Mouse (Mus musculus): ENCODE data around the gene Tcf7. TPM values are rescaled to one million over a fixed set of nuclear protein-coding genes. Genes with fewer than 3 reads are reported as not detected.

Gene Tcf7
- polyA plus RNA-seq, 1 experiment from 2014 or later, result 9.5 TPM

GRCm38 (mm10) chr11:52253674-52254375, 29.0 kb downstream of the Tcf7 start:
- Histone ChIP-seq H3K27ac (ENCODE audit: low read depth) (peak overlapping the region; percentile 51), H3K9me3 (ENCODE audit: control insufficient read depth, low read length) (no peaks in the 10 kb centered on the region), H3K4me3 (ENCODE audit: low read depth, low read length) (no peak overlapping the region), H3K4me2 (ENCODE audit: low read length) (no peak overlapping the region), H3K36me3 (ENCODE audit: control insufficient read depth, insufficient read depth, low read length) (peaks cover 24% of the 10 kb centered on the region), H3K27me3 (replicated peaks; ENCODE audit: control insufficient read depth, insufficient read depth, low read length) (no peaks in the 10 kb centered on the region), H3K9ac (ENCODE audit: low read length) (no peak overlapping the region), H3K4me1 (replicated peaks; ENCODE audit: control insufficient read depth, insufficient read depth, low read length) (peaks cover 5% of the 10 kb centered on the region)
- no peak for DNase-seq (ENCODE audit: low spot score)
- 63% methylated on average over 11 of the region's 11 CpGs for WGBS
- ATAC-seq (replicated peaks; ENCODE audit: low FRiP score, low TSS enrichment, low read depth), result peak; percentile 61

GRCm38 (mm10) chr11:52252692-52253091, 30.1 kb downstream of the Tcf7 start:
- Histone ChIP-seq H3K4me2 (ENCODE audit: low read length) (no peak overlapping the region), H3K4me3 (ENCODE audit: low read depth, low read length) (no peak overlapping the region), H3K9ac (ENCODE audit: low read length) (no peak overlapping the region), H3K9me3 (ENCODE audit: control insufficient read depth, low read length) (no peaks in the 10 kb centered on the region), H3K36me3 (ENCODE audit: control insufficient read depth, insufficient read depth, low read length) (peaks cover 35% of the 10 kb centered on the region), H3K27ac (ENCODE audit: low read depth) (peak overlapping the region; percentile 60), H3K4me1 (replicated peaks; ENCODE audit: control insufficient read depth, insufficient read depth, low read length) (peaks cover 5% of the 10 kb centered on the region), H3K27me3 (replicated peaks; ENCODE audit: control insufficient read depth, insufficient read depth, low read length) (no peaks in the 10 kb centered on the region)
- DNase-seq (ENCODE audit: low spot score), result no peak
- WGBS, result 49% methylated on average over 1 of the region's 1 CpGs
- ATAC-seq (replicated peaks; ENCODE audit: low FRiP score, low TSS enrichment, low read depth), result no peak

GRCm38 (mm10) chr11:52251770-52252169, 31.0 kb downstream of the Tcf7 start:
- no peak for DNase-seq (ENCODE audit: low spot score)
- no peak for ATAC-seq (replicated peaks; ENCODE audit: low FRiP score, low TSS enrichment, low read depth)
- H3K4me2 ChIP-seq (ENCODE audit: low read length), result no peak overlapping the region
- H3K27me3 ChIP-seq (replicated peaks; ENCODE audit: control insufficient read depth, insufficient read depth, low read length), result no peaks in the 10 kb centered on the region
- no peak overlapping the region for H3K27ac ChIP-seq (ENCODE audit: low read depth)
- no peak overlapping the region for H3K9ac ChIP-seq (ENCODE audit: low read length)
- H3K9me3 ChIP-seq (ENCODE audit: control insufficient read depth, low read length), result no peaks in the 10 kb centered on the region
- WGBS, result 66% methylated on average over 5 of the region's 5 CpGs
- H3K4me1 ChIP-seq (replicated peaks; ENCODE audit: control insufficient read depth, insufficient read depth, low read length), result peaks cover 5% of the 10 kb centered on the region
- no peak overlapping the region for H3K4me3 ChIP-seq (ENCODE audit: low read depth, low read length)
- peaks cover 42% of the 10 kb centered on the region for H3K36me3 ChIP-seq (ENCODE audit: control insufficient read depth, insufficient read depth, low read length)

- DNase-seq (ENCODE audit: low spot score), result no peak
- Histone ChIP-seq H3K9ac (ENCODE audit: low read length) (no peak overlapping the region), H3K27me3 (replicated peaks; ENCODE audit: control insufficient read depth, insufficient read depth, low read length) (no peaks in the 10 kb centered on the region), H3K4me1 (replicated peaks; ENCODE audit: control insufficient read depth, insufficient read depth, low read length) (peaks cover 5% of the 10 kb centered on the region), H3K9me3 (ENCODE audit: control insufficient read depth, low read length) (no peaks in the 10 kb centered on the region), H3K4me2 (ENCODE audit: low read length) (no peak overlapping the region), H3K4me3 (ENCODE audit: low read depth, low read length) (no peak overlapping the region), H3K36me3 (ENCODE audit: control insufficient read depth, insufficient read depth, low read length) (peaks cover 63% of the 10 kb centered on the region), H3K27ac (ENCODE audit: low read depth) (no peak overlapping the region)
- 93% methylated on average over 2 of the region's 2 CpGs for WGBS
- ATAC-seq (replicated peaks; ENCODE audit: low FRiP score, low TSS enrichment, low read depth), result no peak
These were observed 33.4 kb downstream of the Tcf7 start for GRCm38 (mm10) chr11:52249452-52249851.

- DNase-seq (ENCODE audit: low spot score) (no peak), ATAC-seq (replicated peaks; ENCODE audit: low FRiP score, low TSS enrichment, low read depth) (no peak)
- Histone ChIP-seq H3K4me3 (ENCODE audit: low read depth, low read length) (no peak overlapping the region), H3K4me2 (ENCODE audit: low read length) (no peak overlapping the region), H3K27ac (ENCODE audit: low read depth) (no peak overlapping the region), H3K36me3 (ENCODE audit: control insufficient read depth, insufficient read depth, low read length) (peaks cover 76% of the 10 kb centered on the region), H3K27me3 (replicated peaks; ENCODE audit: control insufficient read depth, insufficient read depth, low read length) (no peaks in the 10 kb centered on the region), H3K9ac (ENCODE audit: low read length) (no peak overlapping the region), H3K4me1 (replicated peaks; ENCODE audit: control insufficient read depth, insufficient read depth, low read length) (no peaks in the 10 kb centered on the region), H3K9me3 (ENCODE audit: control insufficient read depth, low read length) (no peaks in the 10 kb centered on the region)
- WGBS, result 89% methylated on average over 4 of the region's 4 CpGs
These were observed 41.8 kb downstream of the Tcf7 start for GRCm38 (mm10) chr11:52240898-52241542.

GRCm38 (mm10) chr11:52234509-52234908, 48.3 kb downstream of the Tcf7 start:
- Histone ChIP-seq H3K9ac (ENCODE audit: low read length) (no peak overlapping the region), H3K36me3 (ENCODE audit: control insufficient read depth, insufficient read depth, low read length) (peaks cover 30% of the 10 kb centered on the region), H3K27ac (ENCODE audit: low read depth) (no peak overlapping the region), H3K4me3 (ENCODE audit: low read depth, low read length) (no peak overlapping the region), H3K4me2 (ENCODE audit: low read length) (no peak overlapping the region), H3K4me1 (replicated peaks; ENCODE audit: control insufficient read depth, insufficient read depth, low read length) (peaks cover 20% of the 10 kb centered on the region; the same call in 1 of the 2 replicates), H3K9me3 (ENCODE audit: control insufficient read depth, low read length) (no peaks in the 10 kb centered on the region), H3K27me3 (replicated peaks; ENCODE audit: control insufficient read depth, insufficient read depth, low read length) (no peaks in the 10 kb centered on the region)
- ATAC-seq (replicated peaks; ENCODE audit: low FRiP score, low TSS enrichment, low read depth) (no peak), DNase-seq (ENCODE audit: low spot score) (no peak)

- Histone ChIP-seq H3K4me3 (ENCODE audit: low read depth, low read length) (no peak overlapping the region; the same call in 1 of the 2 replicates), H3K4me1 (replicated peaks; ENCODE audit: control insufficient read depth, insufficient read depth, low read length) (peaks cover 20% of the 10 kb centered on the region; the same call in 1 of the 2 replicates), H3K4me2 (ENCODE audit: low read length) (peak overlapping the region; percentile 74), H3K9me3 (ENCODE audit: control insufficient read depth, low read length) (no peaks in the 10 kb centered on the region), H3K27ac (ENCODE audit: low read depth) (no peak overlapping the region), H3K9ac (ENCODE audit: low read length) (no peak overlapping the region), H3K36me3 (ENCODE audit: control insufficient read depth, insufficient read depth, low read length) (peaks cover 25% of the 10 kb centered on the region), H3K27me3 (replicated peaks; ENCODE audit: control insufficient read depth, insufficient read depth, low read length) (no peaks in the 10 kb centered on the region)
- WGBS, result 80% methylated on average over 1 of the region's 1 CpGs
- DNase-seq (ENCODE audit: low spot score), result no peak
- no peak for ATAC-seq (replicated peaks; ENCODE audit: low FRiP score, low TSS enrichment, low read depth)
These were observed 48.9 kb downstream of the Tcf7 start for GRCm38 (mm10) chr11:52233906-52234305.

- H3K27me3 ChIP-seq (replicated peaks; ENCODE audit: control insufficient read depth, insufficient read depth, low read length), result no peaks in the 10 kb centered on the region
- H3K9me3 ChIP-seq (ENCODE audit: control insufficient read depth, low read length), result no peaks in the 10 kb centered on the region
- H3K27ac ChIP-seq (ENCODE audit: low read depth), result no peak overlapping the region
- peak overlapping the region; percentile 99 for H3K9ac ChIP-seq (ENCODE audit: low read length)
- H3K4me3 ChIP-seq (ENCODE audit: low read depth, low read length), result peak overlapping the region; percentile 96
- H3K4me1 ChIP-seq (replicated peaks; ENCODE audit: control insufficient read depth, insufficient read depth, low read length), result peaks cover 20% of the 10 kb centered on the region; the same call in 1 of the 2 replicates
- DNase-seq (ENCODE audit: low spot score) (no peak), ATAC-seq (replicated peaks; ENCODE audit: low FRiP score, low TSS enrichment, low read depth) (no peak)
- 23% methylated on average over 3 of the region's 3 CpGs for WGBS
- peaks cover 18% of the 10 kb centered on the region for H3K36me3 ChIP-seq (ENCODE audit: control insufficient read depth, insufficient read depth, low read length)
- H3K4me2 ChIP-seq (ENCODE audit: low read length), result peak overlapping the region; percentile 74
These were observed 49.7 kb downstream of the Tcf7 start for GRCm38 (mm10) chr11:52233043-52233653.

All from intestine, embryonic 14.5 days (tissue).